Mouse (Mus musculus): Measurements from ENCODE around the gene Ranbp17.
"Not testable (repeated sequence)": the region's sequence is repeated elsewhere in the genome, so short reads cannot be mapped to it uniquely, and the experiment has no call there.

- not testable (repeated sequence) for TF ChIP-seq CTCF (conservative IDR thresholded peaks at IDR 0.05; ENCODE audit: low read length); NANOG (IDR thresholded peaks at IDR 0.05; ENCODE audit: borderline replicate concordance, low read length)
These were observed 85.8 kb downstream of the Ranbp17 start for GRCm38 (mm10) chr11:33427789-33428188.

Data from E14TG2a.4 (cell line).